Mouse (Mus musculus) liver, adult 2 months (tissue): ENCODE measurements around the gene Gtf2e1. TPM values are rescaled to one million over a fixed set of nuclear protein-coding genes. Genes with fewer than 3 reads are reported as not detected.

Experiments
- DNase-seq: peaks from one replicate; pipeline ENCODE4 v3.0.0-alpha.2; 2011; ENCODE audit warnings: low read depth, low spot score; ENCODE audit errors: extremely low read depth
- H3K27ac ChIP-seq: fragments of 200-500 bp; replicated peaks from 2 replicates; pipeline ENCODE4 v1.5.1; 2012; ENCODE audit warnings: low read depth, mild to moderate bottlenecking, control low read depth, inconsistent platforms, low read length; ENCODE audit not compliant: insufficient read depth
- H3K27me3 ChIP-seq: fragments of 200-500 bp; 2 replicates; pipeline ENCODE4 v1.6.1; 2012; ENCODE audit warnings: mild to moderate bottlenecking, moderate library complexity, low read length, inconsistent platforms; ENCODE audit not compliant: control insufficient read depth, insufficient read depth
- H3K36me3 ChIP-seq: fragments of 200-500 bp; 2 replicates; pipeline ENCODE4 v1.6.1; 2012; ENCODE audit warnings: low read length, inconsistent platforms; ENCODE audit not compliant: control insufficient read depth, insufficient read depth
- H3K4me1 ChIP-seq: fragments of 200-500 bp; 2 replicates; pipeline ENCODE4 v1.6.1; 2011; ENCODE audit warnings: low read length; ENCODE audit not compliant: control insufficient read depth, insufficient read depth
- H3K4me3 ChIP-seq: fragments of 200-500 bp; 2 replicates; pipeline ENCODE4 v1.5.1; 2011; ENCODE audit warnings: low read depth, mild to moderate bottlenecking, control low read depth, low read length, moderate library complexity; ENCODE audit not compliant: insufficient read depth
- H3K79me2 ChIP-seq: fragments of 200-500 bp; 2 replicates; pipeline ENCODE4 v1.6.1; 2012; ENCODE audit warnings: inconsistent platforms, mild to moderate bottlenecking, low read length, moderate library complexity; ENCODE audit not compliant: control insufficient read depth, insufficient read depth
- H3K9ac ChIP-seq: fragments of 200-500 bp; 2 replicates; pipeline ENCODE4 v1.6.1; 2012; ENCODE audit warnings: low read depth, mild to moderate bottlenecking, control low read depth, inconsistent platforms, low read length
- CTCF ChIP-seq: fragments of 200-500 bp; IDR thresholded peaks from 2 replicates; pipeline ENCODE4 v1.5.1; 2011; ENCODE audit warnings: low read depth, low read length, control low read depth
- POLR2A ChIP-seq: fragments of 200-500 bp; IDR thresholded peaks from 2 replicates; pipeline ENCODE4 v1.6.1; 2011; ENCODE audit warnings: low read length, control low read depth; ENCODE audit not compliant: insufficient read depth; ENCODE audit errors: extremely low read depth
- WGBS: fragments of 180-500 bp; shearing (Covaris S2); methylation state at CpG from one replicate; pipeline ENCODE4 v1.1.7; 2018; 5-methylcytosine and 5-hydroxymethylcytosine counted together
- polyA plus RNA-seq: library from polyadenylated mRNA; depleted of rRNA; stranded (reverse); fragments of >200 nt; gene quantifications from 2 replicates; pipeline ENCODE4 v1.2.3, GENCODE M21; 2012
- total RNA-seq: library from RNA; depleted of rRNA; stranded (reverse); fragments of >200 nt; gene quantifications from 2 replicates; pipeline ENCODE4 v1.2.3, GENCODE M21; 2014

The Gtf2e1 gene
- total and polyA plus RNA-seq, 2 experiments = 5.0 to 7.2 TPM

GRCm38 (mm10) chr16:37525121-37525520, 14.5 kb downstream of the Gtf2e1 start:
- no peak overlapping the region for H3K4me3 ChIP-seq
- no peak overlapping the region for H3K9ac ChIP-seq
- WGBS = 27% methylated on average over 2 of the region's 2 CpGs
- TF ChIP-seq CTCF = no peak
- TF ChIP-seq POLR2A = no peak
- H3K27ac ChIP-seq = peak overlapping the region; percentile 81
- DNase-seq = peak; percentile 91
- peaks cover 26% of the 10 kb centered on the region for H3K36me3 ChIP-seq
- H3K79me2 ChIP-seq = peaks cover 13% of the 10 kb centered on the region; the same call in 1 of the 2 replicates
- no peaks in the 10 kb centered on the region for H3K27me3 ChIP-seq
- peaks cover 26% of the 10 kb centered on the region for H3K4me1 ChIP-seq

- no peak overlapping the region for H3K9ac ChIP-seq
- DNase-seq = peak; percentile 66
- no peak overlapping the region for H3K4me3 ChIP-seq
- TF ChIP-seq CTCF = no peak
- TF ChIP-seq POLR2A = no peak
- no peaks in the 10 kb centered on the region for H3K27me3 ChIP-seq
- peaks cover 37% of the 10 kb centered on the region for H3K36me3 ChIP-seq
- H3K27ac ChIP-seq = 0 out of 2 replicates have a peak overlapping the region, but pooled peaks have one; percentile 28
- H3K79me2 ChIP-seq = peaks cover 14% of the 10 kb centered on the region; the same call in 1 of the 2 replicates
- H3K4me1 ChIP-seq = peaks cover 16% of the 10 kb centered on the region
- 80% methylated on average over 7 of the region's 7 CpGs for WGBS
These were observed 17.4 kb downstream of the Gtf2e1 start for GRCm38 (mm10) chr16:37522100-37522697.

- H3K27me3 ChIP-seq = no peaks in the 10 kb centered on the region
- DNase-seq = no peak
- no peak overlapping the region for H3K4me3 ChIP-seq
- H3K27ac ChIP-seq = no peak overlapping the region
- WGBS = 99% methylated on average over 2 of the region's 2 CpGs
- H3K4me1 ChIP-seq = peaks cover 8% of the 10 kb centered on the region; the same call in 1 of the 2 replicates
- TF ChIP-seq POLR2A = no peak
- peaks cover 45% of the 10 kb centered on the region for H3K36me3 ChIP-seq
- no peak overlapping the region for H3K9ac ChIP-seq
- peaks cover 8% of the 10 kb centered on the region; the same call in 1 of the 2 replicates for H3K79me2 ChIP-seq
These were observed 19.2 kb downstream of the Gtf2e1 start for GRCm38 (mm10) chr16:37520190-37521040.

GRCm38 (mm10) chr16:37519721-37520120, 19.9 kb downstream of the Gtf2e1 start:
- H3K79me2 ChIP-seq = peaks cover 8% of the 10 kb centered on the region; the same call in 1 of the 2 replicates
- peaks cover 5% of the 10 kb centered on the region; the same call in 1 of the 2 replicates for H3K4me1 ChIP-seq
- peaks cover 51% of the 10 kb centered on the region for H3K36me3 ChIP-seq
- no peaks in the 10 kb centered on the region for H3K27me3 ChIP-seq
- TF ChIP-seq CTCF = no peak
- TF ChIP-seq POLR2A = no peak
- H3K27ac ChIP-seq = no peak overlapping the region
- H3K9ac ChIP-seq = no peak overlapping the region
- no peak for DNase-seq
- H3K4me3 ChIP-seq = no peak overlapping the region
- WGBS = 100% methylated on average over 1 of the region's 1 CpGs

- Histone ChIP-seq H3K4me1 (peaks cover 3% of the 10 kb centered on the region; the same call in 1 of the 2 replicates), H3K36me3 (peaks cover 54% of the 10 kb centered on the region), H3K27ac (no peak overlapping the region), H3K79me2 (peaks cover 7% of the 10 kb centered on the region; the same call in 1 of the 2 replicates), H3K4me3 (no peak overlapping the region), H3K27me3 (no peaks in the 10 kb centered on the region), H3K9ac (no peak overlapping the region)
- TF ChIP-seq POLR2A (no peak), CTCF (no peak)
- no peak for DNase-seq
- WGBS = 94% methylated on average over 2 of the region's 2 CpGs
These were observed 20.9 kb downstream of the Gtf2e1 start for GRCm38 (mm10) chr16:37518662-37519061.
